Mouse (Mus musculus) MEL (cell line): ENCODE results near the gene Mapk1ip1.

ENCODE experiments used
- CTCF ChIP-seq, 3 experiments: IDR thresholded peaks in 2 of 3; conservative IDR thresholded peaks in 1 of 3; 2 replicates each; pipeline ENCODE4 v1.5.1; 2011 to 2012; ENCODE audit warnings: low read length in 3 of 3, low read depth in 2 of 3, mild to moderate bottlenecking in 2 of 3, improper control_type of control experiment in 1 of 3, inconsistent platforms in 1 of 3, mixed read lengths in 1 of 3, moderate library complexity in 1 of 3; ENCODE audit not compliant: control insufficient read depth in 1 of 3, insufficient read depth in 1 of 3, poor library complexity in 1 of 3, severe bottlenecking in 1 of 3
- EP300 ChIP-seq, 2 experiments: IDR thresholded peaks; 2 replicates each; pipeline ENCODE4 v1.6.1; 2011; ENCODE audit warnings: improper control_type of control experiment in 2 of 2, low read length in 2 of 2, low read depth in 1 of 2, mild to moderate bottlenecking in 1 of 2
- HCFC1 ChIP-seq: IDR thresholded peaks from 2 replicates; pipeline ENCODE4 v1.6.1; 2012; ENCODE audit warnings: low read depth, mild to moderate bottlenecking, inconsistent platforms, low read length, improper control_type of control experiment, moderate library complexity
- KAT2A ChIP-seq: conservative IDR thresholded peaks from 2 replicates; pipeline ENCODE4 v1.6.1; 2012; ENCODE audit warnings: low read depth, low read length, improper control_type of control experiment, inconsistent platforms
- MAFK ChIP-seq: IDR thresholded peaks from 2 replicates; pipeline ENCODE4 v1.6.1; 2011; ENCODE audit warnings: low read depth, mild to moderate bottlenecking, low read length, improper control_type of control experiment, borderline replicate concordance
- MAX ChIP-seq: IDR thresholded peaks from 2 replicates; pipeline ENCODE4 v1.6.1; 2011; ENCODE audit warnings: low read length, improper control_type of control experiment
- MEF2A ChIP-seq: IDR thresholded peaks from 2 replicates; pipeline ENCODE4 v1.6.1; 2014; ENCODE audit warnings: low read depth, mild to moderate bottlenecking, inconsistent platforms, low read length, improper control_type of control experiment; ENCODE audit not compliant: poor library complexity, insufficient replicate concordance, severe bottlenecking; ENCODE audit errors: extremely low read depth
- NRF1 ChIP-seq: IDR thresholded peaks from 2 replicates; pipeline ENCODE4 v1.6.1; 2014; ENCODE audit warnings: low read depth, mild to moderate bottlenecking, inconsistent platforms, low read length, improper control_type of control experiment, moderate library complexity; ENCODE audit not compliant: poor library complexity, insufficient read depth, severe bottlenecking
- POLR2A ChIP-seq, 2 experiments: IDR thresholded peaks; 2 replicates each; pipeline ENCODE4 v1.6.1; 2011 to 2012; ENCODE audit warnings: low read length in 2 of 2, mild to moderate bottlenecking in 2 of 2, control low read depth in 1 of 2, improper control_type of control experiment in 1 of 2, low read depth in 1 of 2, moderate library complexity in 1 of 2; ENCODE audit not compliant: control insufficient read depth in 1 of 2, insufficient read depth in 1 of 2, poor library complexity in 1 of 2
- UBTF ChIP-seq: IDR thresholded peaks from 2 replicates; pipeline ENCODE4 v1.6.1; 2012; ENCODE audit warnings: low read depth, mild to moderate bottlenecking, inconsistent platforms, low read length, improper control_type of control experiment, moderate library complexity, borderline replicate concordance; ENCODE audit not compliant: insufficient read depth
- USF1 ChIP-seq: IDR thresholded peaks from 2 replicates; pipeline ENCODE4 v1.6.1; 2014; ENCODE audit warnings: low read depth, mild to moderate bottlenecking, inconsistent platforms, low read length, improper control_type of control experiment, moderate library complexity
- USF2 ChIP-seq, 2 experiments: IDR thresholded peaks; 2 replicates each; pipeline ENCODE4 v1.6.1; 2011 to 2012; ENCODE audit warnings: improper control_type of control experiment in 2 of 2, low read length in 2 of 2, borderline replicate concordance in 1 of 2, inconsistent platforms in 1 of 2, low read depth in 1 of 2, mild to moderate bottlenecking in 1 of 2; ENCODE audit not compliant: insufficient read depth in 1 of 2

- no peak for TF ChIP-seq USF1
- no peak for TF ChIP-seq HCFC1
- no peak for TF ChIP-seq CTCF (IDR thresholded peaks at IDR 0.05 in 2 of 3, conservative IDR thresholded peaks at IDR 0.05 in 1 of 3; ENCODE audit: control insufficient read depth in 1 of 3, insufficient read depth in 1 of 3, low read depth in 2 of 3, low read length in 3 of 3, poor library complexity in 1 of 3, severe bottlenecking in 1 of 3)
- TF ChIP-seq KAT2A: no peak
- no peak for TF ChIP-seq EP300 (IDR thresholded peaks at IDR 0.05; ENCODE audit: low read depth in 1 of 2, low read length in 2 of 2)
- TF ChIP-seq USF2 (IDR thresholded peaks at IDR 0.05; ENCODE audit: borderline replicate concordance in 1 of 2, insufficient read depth in 1 of 2, low read depth in 1 of 2, low read length in 2 of 2): no peak
- no peak for TF ChIP-seq NRF1
- no peak for TF ChIP-seq MAX
- TF ChIP-seq UBTF: no peak
- no peak for TF ChIP-seq MEF2A
- no peak for TF ChIP-seq MAFK
- no peak for TF ChIP-seq POLR2A (IDR thresholded peaks at IDR 0.05; ENCODE audit: control insufficient read depth in 1 of 2, insufficient read depth in 1 of 2, low read depth in 1 of 2, low read length in 2 of 2, poor library complexity in 1 of 2)
Measured at GRCm38 (mm10) chr7:138883724-138884123, 37.7 kb upstream of the Mapk1ip1 start.
